Mouse (Mus musculus): ENCODE measurements around the gene Scel.

GRCm38 (mm10) chr14:103619756-103620155, 106.6 kb downstream of the Scel start:
- TF ChIP-seq POLR2A (IDR thresholded peaks at IDR 0.05; ENCODE audit: insufficient read length, low read depth) (no peak), MYOD1 (IDR thresholded peaks at IDR 0.05; ENCODE audit: control insufficient read depth in 1 of 3, insufficient read length in 2 of 3, low read depth in 2 of 3) (no peak), TCF12 (IDR thresholded peaks at IDR 0.05; ENCODE audit: insufficient read depth, poor library complexity, severe bottlenecking) (no peak), POLR2AphosphoS2 (IDR thresholded peaks at IDR 0.05; ENCODE audit: insufficient read length, low read depth) (no peak), CEBPB (IDR thresholded peaks at IDR 0.05; ENCODE audit: insufficient read depth, poor library complexity, severe bottlenecking) (no peak), MYOG (IDR thresholded peaks at IDR 0.05; ENCODE audit: control insufficient read depth in 1 of 3, insufficient read depth in 1 of 3, insufficient read length in 2 of 3, low read depth in 2 of 3) (no peak)
